Mouse (Mus musculus) heart, adult 2 months (tissue): ENCODE results near the gene Tmem74b.

Source experiments
- CTCF ChIP-seq: fragments of 200-600 bp; IDR thresholded peaks from 2 replicates; pipeline ENCODE4 v1.8.1; 2022; ENCODE audit warnings: antibody characterized with exemption, mild to moderate bottlenecking, moderate library complexity
- EP300 ChIP-seq: fragments of 200-500 bp; IDR thresholded peaks from 2 replicates; pipeline ENCODE4 v1.6.1; 2011; ENCODE audit warnings: low read depth, low read length, control low read depth; ENCODE audit not compliant: insufficient read depth
- POLR2A ChIP-seq: fragments of 200-500 bp; IDR thresholded peaks from 2 replicates; pipeline ENCODE4 v1.6.1; 2011; ENCODE audit warnings: mild to moderate bottlenecking, low read depth, low read length, control low read depth; ENCODE audit not compliant: insufficient read depth

- no peak for TF ChIP-seq POLR2A
- no peak for TF ChIP-seq EP300
- TF ChIP-seq CTCF: no peak
Measured at GRCm38 (mm10) chr2:151757451-151757850, 55.6 kb downstream of the Tmem74b start.
